Mouse (Mus musculus): ENCODE results near the gene Xxylt1.

Xxylt1 gene

DNA sequence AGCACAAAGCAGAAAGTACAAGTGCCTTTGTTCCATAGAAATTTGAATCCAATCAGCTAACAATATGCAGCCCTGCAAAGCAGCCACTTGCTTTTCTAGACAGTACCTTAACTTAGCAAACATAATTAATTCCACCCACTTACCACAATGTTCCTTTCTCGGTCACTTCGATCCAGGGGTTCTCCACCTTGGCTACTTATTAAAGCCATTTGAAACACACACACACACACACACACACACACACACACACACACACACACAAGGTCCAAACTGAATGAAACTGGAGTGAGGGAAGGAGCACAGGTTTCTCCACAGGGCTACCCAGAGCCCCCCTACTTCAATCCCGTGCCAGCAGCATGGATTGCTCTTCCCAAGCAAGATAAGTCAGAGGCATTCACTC lies 164.3 kb downstream of the Xxylt1 start:
- DNase-seq (ENCODE audit: low spot score in 2 of 2): no peak

DNA sequence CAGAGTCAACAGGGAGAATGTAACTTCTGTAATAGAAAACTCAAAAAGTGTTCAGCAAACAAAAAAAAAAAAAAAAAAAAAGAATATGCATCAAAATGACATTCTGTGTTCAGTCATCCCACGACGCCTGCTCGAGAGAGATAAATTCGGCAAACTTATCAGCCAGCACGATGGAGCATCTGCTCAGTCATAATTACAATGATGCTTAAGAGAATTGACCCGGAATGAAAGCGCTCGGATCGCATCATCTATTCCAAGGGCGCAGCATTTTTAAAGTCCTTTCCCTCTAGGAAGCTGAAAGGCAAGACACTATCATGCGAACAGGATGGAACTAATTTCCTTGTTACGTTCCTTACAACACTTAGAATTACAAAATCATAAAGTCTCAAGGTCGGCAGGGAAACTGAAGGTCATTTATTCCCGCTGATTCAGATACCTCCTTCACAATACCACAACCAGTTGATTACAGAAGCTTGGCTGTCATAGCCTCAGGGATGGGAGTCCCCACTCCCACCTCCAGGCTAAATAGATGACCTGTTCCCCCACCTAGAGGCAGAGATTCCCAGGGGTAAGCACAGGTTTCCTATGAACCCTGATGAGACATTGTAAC lies 165.5 kb downstream of the Xxylt1 start:
- no peak for DNase-seq (ENCODE audit: low spot score in 2 of 2)
